Comparison of ENCODE assay signal across 8 mouse cellular contexts in genomic region chr17:24737135-24737810, GRCm38 (mm10). TPM values are rescaled to one million over a fixed set of nuclear protein-coding genes. Genes with fewer than 3 reads are reported as not detected.
A peak's percentile ranks its signal among the peaks of the same experiment; 100 is the strongest.
DNase-seq lines count a peak whose midpoint lies in the region; ATAC-seq and TF ChIP-seq lines count a peak whose summit lies in the region.

No protein-coding gene starts in this region.

- peak; percentile 32; the same call in 1 of the 2 replicates for TF ChIP-seq POLR2A in bone marrow, adult 2 months (IDR thresholded peaks at IDR 0.05; ENCODE audit: borderline replicate concordance, control insufficient read depth, low read depth, low read length)

- no peaks in the 10 kb centered on the region for H3K9me3 ChIP-seq in erythroblast, embryonic 14.5 days (ENCODE audit: control insufficient read depth, low read length)
- no peaks in the 10 kb centered on the region for H3K9me3 ChIP-seq in hindbrain, postnatal 0 days (ENCODE audit: low read length)

- ATAC-seq in erythroblast, adult 5-6 weeks (replicated peaks; ENCODE audit: low FRiP score, poor library complexity, severe bottlenecking): no peak
- no peak for ATAC-seq in hindbrain, postnatal 0 days

- peaks cover 40% of the 10 kb centered on the region for H3K4me1 ChIP-seq in erythroblast, embryonic 14.5 days (ENCODE audit: control insufficient read depth)
- peaks cover 2% of the 10 kb centered on the region for H3K4me1 ChIP-seq in bone marrow, adult 2 months (ENCODE audit: control insufficient read depth, insufficient read depth, low read length)
- H3K4me1 ChIP-seq in hindbrain, postnatal 0 days (ENCODE audit: insufficient read depth, low read length): 0 out of 2 replicates have a peak, but pooled peaks cover 5% of the 10 kb centered on the region

- peak overlapping the region; percentile 87 for H3K4me3 ChIP-seq in erythroblast, embryonic 14.5 days (replicated peaks)
- H3K4me3 ChIP-seq in bone marrow, adult 2 months (replicated peaks; ENCODE audit: control insufficient read depth, low read depth, low read length): peak overlapping the region; percentile 86
- H3K4me3 ChIP-seq in hindbrain, postnatal 0 days (ENCODE audit: low read length): peak overlapping the region; percentile 59
- H3K4me3 ChIP-seq in macrophage (ENCODE audit: inconsistent target): peak overlapping the region; percentile 96

- H3K9ac ChIP-seq in hindbrain, postnatal 0 days (replicated peaks; ENCODE audit: low read length): peak overlapping the region; percentile 64; the same call in 1 of the 2 replicates

- H3K36me3 ChIP-seq in erythroblast, embryonic 14.5 days (ENCODE audit: control insufficient read depth): peaks cover 23% of the 10 kb centered on the region
- no peaks in the 10 kb centered on the region for H3K36me3 ChIP-seq in hindbrain, postnatal 0 days (ENCODE audit: insufficient read depth, low read length)
- H3K36me3 ChIP-seq in macrophage (ENCODE audit: inconsistent target): peaks cover 24% of the 10 kb centered on the region

- H3K79me2 ChIP-seq in macrophage (ENCODE audit: inconsistent target): peaks cover 38% of the 10 kb centered on the region

- TF ChIP-seq CTCF in bone marrow, adult 2 months (IDR thresholded peaks at IDR 0.05; ENCODE audit: control insufficient read depth, insufficient read depth, low read length): no peak
- TF ChIP-seq CTCF in hindbrain, postnatal 0 days (IDR thresholded peaks at IDR 0.05; ENCODE audit: low read depth): no peak

- DNase-seq in hindbrain, postnatal 0 days (ENCODE audit: low spot score): no peak
- no peak for DNase-seq in right cerebral cortex, postnatal 4 days
- no peak for DNase-seq in layer of hippocampus, postnatal 25 days (ENCODE audit: extremely low spot score in 1 of 2, low spot score in 1 of 2)
- no peak for DNase-seq in ovary, postnatal 36 days (ENCODE audit: low spot score)

- 13% methylated on average over 8 of the region's 8 CpGs for WGBS in bone marrow, adult 2 months
- WGBS in hindbrain, postnatal 0 days: 22% methylated on average over 8 of the region's 8 CpGs
- 13% methylated on average over 8 of the region's 8 CpGs for WGBS in macrophage (ENCODE audit: missing documents)

- peak overlapping the region; percentile 87 for H3K27ac ChIP-seq in bone marrow, adult 2 months (ENCODE audit: control insufficient read depth, insufficient read depth, low read depth, low read length, poor library complexity)
- 0 out of 2 replicates have a peak overlapping the region, but pooled peaks have one; percentile 45 for H3K27ac ChIP-seq in hindbrain, postnatal 0 days
- peak overlapping the region; percentile 75 for H3K27ac ChIP-seq in macrophage

- no peaks in the 10 kb centered on the region for H3K27me3 ChIP-seq in erythroblast, embryonic 14.5 days (ENCODE audit: control insufficient read depth)
- no peaks in the 10 kb centered on the region for H3K27me3 ChIP-seq in hindbrain, postnatal 0 days (ENCODE audit: insufficient read depth, low read length)

- H3K4me2 ChIP-seq in hindbrain, postnatal 0 days (ENCODE audit: low read depth, low read length): peak overlapping the region; percentile 95

RNA-seq across cellular contexts. Expression of gene Msrb1, which starts 0.8 kb away (rescaled TPM):
- polyA plus RNA-seq in erythroblast, embryonic 14.5 days (2012): 1.5 and 1.7 TPM in 2 replicates
- total RNA-seq in erythroblast, adult 5-6 weeks (2015; ENCODE audit: low replicate concordance): 177 and 224 TPM in 2 replicates
- 42.8 and 97.5 TPM in 2 replicates for total RNA-seq in erythroblast, adult 5-6 weeks (2017; ENCODE audit: low replicate concordance)
- 106 and 309 TPM in 2 replicates for polyA plus RNA-seq in bone marrow, adult 2 months (2011; ENCODE audit: insufficient read depth, insufficient read length, low replicate concordance, missing spikeins)
- total RNA-seq in hindbrain, postnatal 0 days (2014; rRNA removed): 17.0 and 19.6 TPM in 2 replicates
- polyA plus RNA-seq in hindbrain, postnatal 0 days (2015; fragmentation: Nextera tagmentation; extraction: Ambion mirVana): 22.7 and 25.5 TPM in 2 replicates
- total RNA-seq in macrophage (2018; cell fraction: chromatin; rRNA removed): 10 to 100 TPM in 16 of 26 experiments, 1 to 10 TPM in 10; 3.1 to 37.9 (median 16.7) TPM
- 100 to 1,000 TPM; 180 to 290 (median 259) TPM for total RNA-seq in macrophage (2018; cell fraction: cytosol; rRNA removed)
- 10 to 100 TPM; 22.8 to 94.0 (median 54.0) TPM for total RNA-seq in macrophage (2018; cell fraction: nucleus; rRNA removed)
- 145 to 266 TPM (median 156 TPM) in 3 replicates for polyA plus RNA-seq in macrophage (2018)
- total RNA-seq in layer of hippocampus, postnatal 25 days (2021): 10 to 100 TPM; 40.5 to 46.2 TPM

RNA-seq across cellular contexts. Expression of gene Rpl3l, which starts 9.7 kb away (rescaled TPM):
- not detected in 2 replicates for polyA plus RNA-seq in erythroblast, embryonic 14.5 days (2012)
- total RNA-seq in erythroblast, adult 5-6 weeks (2015; ENCODE audit: low replicate concordance): not detected in 2 replicates
- not detected in 2 replicates for total RNA-seq in erythroblast, adult 5-6 weeks (2017; ENCODE audit: low replicate concordance)
- polyA plus RNA-seq in bone marrow, adult 2 months (2011; ENCODE audit: insufficient read depth, insufficient read length, low replicate concordance, missing spikeins): 2.5 TPM in 1 of 2 replicates, not detected in the other
- total RNA-seq in hindbrain, postnatal 0 days (2014; rRNA removed): 1.3 TPM in 1 of 2 replicates, not detected in the other
- 0.41 and 0.52 TPM in 2 replicates for polyA plus RNA-seq in hindbrain, postnatal 0 days (2015; fragmentation: Nextera tagmentation; extraction: Ambion mirVana)
- not detected for total RNA-seq in macrophage (2018; cell fraction: chromatin; rRNA removed)
- under 1 TPM in 3 of 26 experiments, not detected in 23; 0.17 to 0.22 (median 0.20) TPM for total RNA-seq in macrophage (2018; cell fraction: cytosol; rRNA removed)
- total RNA-seq in macrophage (2018; cell fraction: nucleus; rRNA removed): under 1 TPM in 1 of 26 experiments, not detected in 25; 0.75 TPM
- polyA plus RNA-seq in macrophage (2018): not detected in 3 replicates
- under 1 TPM in 1 of 2 experiments, not detected in 1; 0.20 TPM for total RNA-seq in layer of hippocampus, postnatal 25 days (2021)

RNA-seq across cellular contexts. Expression of gene Ndufb10, which starts 13.0 kb away (rescaled TPM):
- polyA plus RNA-seq in erythroblast, embryonic 14.5 days (2012): 104 and 106 TPM in 2 replicates
- 52.0 and 124 TPM in 2 replicates for total RNA-seq in erythroblast, adult 5-6 weeks (2015; ENCODE audit: low replicate concordance)
- total RNA-seq in erythroblast, adult 5-6 weeks (2017; ENCODE audit: low replicate concordance): 74.1 and 90.5 TPM in 2 replicates
- polyA plus RNA-seq in bone marrow, adult 2 months (2011; ENCODE audit: insufficient read depth, insufficient read length, low replicate concordance, missing spikeins): 150 and 172 TPM in 2 replicates
- total RNA-seq in hindbrain, postnatal 0 days (2014; rRNA removed): 135 and 157 TPM in 2 replicates
- polyA plus RNA-seq in hindbrain, postnatal 0 days (2015; fragmentation: Nextera tagmentation; extraction: Ambion mirVana): 353 and 356 TPM in 2 replicates
- 10 to 100 TPM in 16 of 26 experiments, 1 to 10 TPM in 9, not detected in 1; 2.8 to 47.0 (median 13.3) TPM for total RNA-seq in macrophage (2018; cell fraction: chromatin; rRNA removed)
- 100 to 1,000 TPM in 20 of 26 experiments, 10 to 100 TPM in 6; 88.8 to 161 (median 114) TPM for total RNA-seq in macrophage (2018; cell fraction: cytosol; rRNA removed)
- total RNA-seq in macrophage (2018; cell fraction: nucleus; rRNA removed): 10 to 100 TPM; 13.9 to 49.7 (median 27.9) TPM
- polyA plus RNA-seq in macrophage (2018): 128 to 178 TPM (median 156 TPM) in 3 replicates
- total RNA-seq in layer of hippocampus, postnatal 25 days (2021): 100 to 1,000 TPM; 201 to 234 TPM

RNA-seq across cellular contexts. Expression of gene Hs3st6, which starts 15.5 kb away (rescaled TPM):
- not detected in 2 replicates for polyA plus RNA-seq in erythroblast, embryonic 14.5 days (2012)
- not detected in 2 replicates for total RNA-seq in erythroblast, adult 5-6 weeks (2015; ENCODE audit: low replicate concordance)
- total RNA-seq in erythroblast, adult 5-6 weeks (2017; ENCODE audit: low replicate concordance): not detected in 2 replicates
- 2.2 TPM in 1 of 2 replicates, not detected in the other for polyA plus RNA-seq in bone marrow, adult 2 months (2011; ENCODE audit: insufficient read depth, insufficient read length, low replicate concordance, missing spikeins)
- total RNA-seq in hindbrain, postnatal 0 days (2014; rRNA removed): not detected in 2 replicates
- polyA plus RNA-seq in hindbrain, postnatal 0 days (2015; fragmentation: Nextera tagmentation; extraction: Ambion mirVana): 0.43 and 0.47 TPM in 2 replicates
- under 1 TPM in 1 of 26 experiments, not detected in 25; 0.80 TPM for total RNA-seq in macrophage (2018; cell fraction: chromatin; rRNA removed)
- under 1 TPM in 1 of 26 experiments, not detected in 25; 0.10 TPM for total RNA-seq in macrophage (2018; cell fraction: cytosol; rRNA removed)
- total RNA-seq in macrophage (2018; cell fraction: nucleus; rRNA removed): not detected
- not detected in 3 replicates for polyA plus RNA-seq in macrophage (2018)
- total RNA-seq in layer of hippocampus, postnatal 25 days (2021): under 1 TPM; 0.26 to 0.37 TPM

RNA-seq across cellular contexts. Expression of gene Rps2, which starts 19.4 kb away (rescaled TPM):
- polyA plus RNA-seq in erythroblast, embryonic 14.5 days (2012): 143 and 504 TPM in 2 replicates
- 1,254 and 1,636 TPM in 2 replicates for total RNA-seq in erythroblast, adult 5-6 weeks (2015; ENCODE audit: low replicate concordance)
- total RNA-seq in erythroblast, adult 5-6 weeks (2017; ENCODE audit: low replicate concordance): 281 and 355 TPM in 2 replicates
- polyA plus RNA-seq in bone marrow, adult 2 months (2011; ENCODE audit: insufficient read depth, insufficient read length, low replicate concordance, missing spikeins): 828 and 1,146 TPM in 2 replicates
- total RNA-seq in hindbrain, postnatal 0 days (2014; rRNA removed): 2,181 and 2,600 TPM in 2 replicates
- 809 and 820 TPM in 2 replicates for polyA plus RNA-seq in hindbrain, postnatal 0 days (2015; fragmentation: Nextera tagmentation; extraction: Ambion mirVana)
- total RNA-seq in macrophage (2018; cell fraction: chromatin; rRNA removed): 100 to 1,000 TPM in 22 of 26 experiments, 10 to 100 TPM in 4; 81.2 to 406 (median 129) TPM
- 1,000 to 10,000 TPM in 13 of 26 experiments, 100 to 1,000 TPM in 13; 642 to 1,364 (median 989) TPM for total RNA-seq in macrophage (2018; cell fraction: cytosol; rRNA removed)
- total RNA-seq in macrophage (2018; cell fraction: nucleus; rRNA removed): 100 to 1,000 TPM; 194 to 490 (median 261) TPM
- 612 to 1,759 TPM (median 1,226 TPM) in 3 replicates for polyA plus RNA-seq in macrophage (2018)
- 100 to 1,000 TPM; 352 to 392 TPM for total RNA-seq in layer of hippocampus, postnatal 25 days (2021)
